In genomic region chrX:53369534-53370365, GRCm38 (mm10) we compare ENCODE assay signal across 7 mouse cellular contexts. TPM values are rescaled to one million over a fixed set of nuclear protein-coding genes. Genes with fewer than 3 reads are reported as not detected.
DNase-seq lines count a peak whose midpoint lies in the region; ATAC-seq and TF ChIP-seq lines count a peak whose summit lies in the region.

No protein-coding gene starts in this region.

- DNase-seq in MN1 (ENCODE audit: low spot score), result peak; percentile 21
- peak; percentile 62 for DNase-seq in c-Kit-negative CD71-positive TER-119-positive erythroid progenitor cells, embryonic 14.5 days (ENCODE audit: low read depth, low spot score)
- peak; percentile 18 for DNase-seq in forebrain, embryonic 10.5 days (ENCODE audit: extremely low spot score, low spot score)
- DNase-seq in heart, postnatal 25 days (ENCODE audit: low spot score), result peak; percentile 2
- DNase-seq in kidney, postnatal 4 days, result peak; percentile 33 to 44
- peak in 1 of 2 experiments; percentile 3 for DNase-seq in spleen, adult 2 months (ENCODE audit: low read depth in 1 of 2, low spot score in 2 of 2)

- H3K9me3 ChIP-seq in forebrain, embryonic 10.5 days, result no peaks in the 10 kb centered on the region

- H3K4me1 ChIP-seq in forebrain, embryonic 10.5 days, result peaks cover 7% of the 10 kb centered on the region; the same call in 1 of the 2 replicates
- no peaks in the 10 kb centered on the region for H3K4me1 ChIP-seq in spleen, adult 2 months (ENCODE audit: control insufficient read depth, insufficient read depth, insufficient read length)

- 17% methylated on average over 25 of the region's 25 CpGs for WGBS in forebrain, embryonic 10.5 days
- WGBS in spleen, adult 2 months, result 32% methylated on average over 25 of the region's 25 CpGs

- no peak for TF ChIP-seq POLR2A in spleen, adult 2 months (IDR thresholded peaks at IDR 0.05; ENCODE audit: low read depth, low read length)

- TF ChIP-seq CTCF in spleen, adult 2 months (IDR thresholded peaks at IDR 0.05; ENCODE audit: extremely low read depth, insufficient read depth, insufficient read length, insufficient replicate concordance), result no peak

- H3K36me3 ChIP-seq in forebrain, embryonic 10.5 days (replicated peaks), result no peaks in the 10 kb centered on the region
- no peaks in the 10 kb centered on the region for H3K36me3 ChIP-seq in spleen, adult 2 months (ENCODE audit: control insufficient read depth, insufficient read depth, low read length)

- H3K27me3 ChIP-seq in forebrain, embryonic 10.5 days (ENCODE audit: poor library complexity, severe bottlenecking), result no peaks in the 10 kb centered on the region
- H3K27me3 ChIP-seq in spleen, adult 2 months (ENCODE audit: control insufficient read depth, insufficient read depth, low read length), result no peaks in the 10 kb centered on the region

- intact Hi-C loops in heart, postnatal 25 days (cut with DNase I), result loop anchor here (10.0 kb wide), 2 partner anchors 105 to 315 kb away; partner anchors contain the start of gene Fam122b

- ATAC-seq in megakaryocyte-erythroid progenitor cell, adult 5-6 weeks (replicated peaks; ENCODE audit: low FRiP score, low TSS enrichment, poor library complexity, severe bottlenecking), result peak; percentile 94

- peak overlapping the region; percentile 89 for H3K27ac ChIP-seq in forebrain, embryonic 10.5 days
- peak overlapping the region; percentile 73 for H3K27ac ChIP-seq in spleen, adult 2 months (ENCODE audit: insufficient read depth, low read length)

- H3K4me3 ChIP-seq in forebrain, embryonic 10.5 days, result peak overlapping the region; percentile 65
- H3K4me3 ChIP-seq in spleen, adult 2 months (ENCODE audit: extremely low read depth, insufficient read depth, insufficient read length), result peak overlapping the region; percentile 89

RNA-seq across cellular contexts. Expression of gene Mospd1, which starts 0.6 kb away (rescaled TPM):
- polyA plus RNA-seq in forebrain, embryonic 10.5 days (2016; fragmentation: Nextera tagmentation; extraction: Ambion mirVana), result 39.7 and 40.9 TPM in 2 replicates
- total RNA-seq in heart, postnatal 25 days (2021), result 10 to 100 TPM; 32.4 to 35.2 TPM
- total RNA-seq in megakaryocyte-erythroid progenitor cell, adult 5-6 weeks (2014; fragmentation: Nextera tagmentation), result 24.8 and 31.4 TPM in 2 replicates
- 25.8 and 38.5 TPM in 2 replicates for total RNA-seq in megakaryocyte-erythroid progenitor cell, adult 5-6 weeks (2017)
- polyA plus RNA-seq in spleen, adult 2 months (2012; rRNA removed), result 0.31 and 0.70 TPM in 2 replicates
